Mouse (Mus musculus): ENCODE data around the gene Cops4. TPM values are rescaled to one million over a fixed set of nuclear protein-coding genes. Genes with fewer than 3 reads are reported as not detected.

Gene Cops4
- total RNA-seq, 2 experiments from 2014 or later, result 87.1 to 102 TPM

DNA sequence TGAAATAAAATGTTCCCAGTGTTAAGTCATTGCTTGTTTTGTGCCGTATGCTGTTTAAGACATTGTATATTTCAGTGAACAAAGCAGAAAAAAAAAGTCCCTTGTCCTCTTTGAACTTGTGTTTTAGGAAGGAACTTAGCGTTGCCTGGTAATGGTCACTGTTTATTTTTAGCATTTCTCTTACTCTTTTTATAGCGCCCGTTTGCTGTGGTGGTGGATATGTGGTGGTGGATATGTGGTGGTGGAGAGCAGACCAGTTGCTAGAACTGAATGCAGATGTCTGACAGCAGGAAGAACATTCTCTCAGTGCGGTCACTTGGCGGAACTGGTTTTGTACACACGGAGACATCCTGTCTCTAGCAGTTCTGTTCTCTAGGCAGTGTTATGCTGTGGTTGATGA, 8.1 kb downstream of the Cops4 start:
- DNase-seq, result no peak
- intact Hi-C loops (cut with DNase I), result no loop called here

DNA sequence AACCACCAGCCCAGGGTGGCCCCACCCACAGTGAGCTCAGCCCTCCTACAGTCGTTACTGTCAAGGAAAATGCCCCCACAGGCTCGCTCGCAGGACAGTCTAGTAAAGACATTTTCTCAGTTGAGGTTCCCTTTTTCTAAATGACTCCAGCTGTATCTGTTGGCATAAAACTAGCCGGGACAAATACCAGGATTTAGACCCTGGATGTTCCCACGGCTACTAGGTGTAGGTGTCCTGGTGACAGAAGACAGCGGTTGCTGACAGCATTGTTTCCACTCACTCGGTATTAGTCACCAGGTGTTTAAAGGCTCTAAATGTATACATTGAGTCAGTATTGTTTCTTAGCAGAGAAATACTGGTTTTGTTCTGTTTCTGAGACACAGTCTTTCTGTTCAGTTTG, 17.7 kb downstream of the Cops4 start:
- intact Hi-C loops (cut with DNase I), result no loop called here
- DNase-seq, result no peak

GRCm38 (mm10) chr5:100536638-100537037, 18.5 kb downstream of the Cops4 start:
- intact Hi-C loops (cut with DNase I), result no loop called here
- no peak for DNase-seq

DNA sequence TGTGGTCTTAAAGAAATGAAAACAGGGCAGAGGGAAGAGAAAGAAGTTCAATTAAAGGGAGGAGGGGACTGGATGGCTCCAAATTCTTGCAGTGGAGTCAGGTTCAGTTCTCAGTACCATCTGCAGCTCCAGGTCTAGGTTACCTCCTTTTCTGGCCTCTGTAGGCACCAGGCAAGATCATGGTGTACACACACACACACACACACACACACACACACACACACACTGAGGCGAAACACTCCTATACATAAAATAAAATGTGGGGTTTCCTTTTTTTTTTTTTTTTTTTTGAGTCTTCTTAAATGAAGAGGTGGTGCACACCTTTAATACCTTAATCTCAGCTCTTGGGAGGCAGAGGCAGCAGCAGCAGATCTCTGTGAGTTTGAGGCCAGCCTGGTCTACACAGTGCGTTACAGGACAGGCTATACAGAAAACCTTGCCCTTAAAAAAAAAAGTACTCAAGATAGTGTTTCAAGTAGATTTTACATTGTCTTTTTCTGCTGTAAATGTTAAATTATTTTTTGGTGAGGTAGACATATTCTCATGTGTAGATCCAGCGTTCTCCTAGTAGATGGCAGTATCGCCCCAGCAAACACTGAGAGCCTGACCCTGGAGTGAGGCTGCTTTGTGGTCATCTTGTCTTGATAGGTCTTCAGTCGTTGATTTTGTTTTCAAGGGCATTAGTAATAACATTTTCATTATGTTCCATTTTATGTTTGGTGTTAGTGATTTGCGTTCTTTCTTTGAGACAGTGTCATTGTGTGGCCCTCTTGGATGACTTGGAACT, 28.4 kb downstream of the Cops4 start:
- intact Hi-C loops (cut with DNase I), result loop anchor here (5.0 to 10.0 kb wide), 2 partner anchors 121 to 228 kb away; no protein-coding TSS in a partner anchor
- no peak for DNase-seq

DNA sequence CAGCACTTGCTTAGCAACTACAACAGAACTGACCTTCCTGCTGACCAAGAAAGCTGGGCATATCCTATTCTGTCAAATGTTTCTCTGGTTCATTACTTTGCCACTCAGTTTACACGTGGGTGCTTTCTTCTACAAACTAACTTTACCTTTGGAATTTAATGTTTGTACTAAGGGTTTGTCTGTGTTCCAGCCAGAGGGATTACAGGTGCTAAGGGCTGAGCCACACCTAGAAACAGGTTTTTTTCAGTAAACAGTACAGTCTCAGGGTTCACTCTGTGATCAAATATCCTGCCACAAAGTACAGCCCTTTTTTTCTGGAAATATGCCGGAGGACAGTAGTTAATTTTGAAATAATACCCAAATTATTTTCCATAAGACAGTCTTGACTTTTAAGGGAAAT, 30.1 kb downstream of the Cops4 start:
- no peak for DNase-seq
- intact Hi-C loops (cut with DNase I), result loop anchor here (5.0 to 10.0 kb wide), 2 partner anchors 119 to 227 kb away; no protein-coding TSS in a partner anchor

DNA sequence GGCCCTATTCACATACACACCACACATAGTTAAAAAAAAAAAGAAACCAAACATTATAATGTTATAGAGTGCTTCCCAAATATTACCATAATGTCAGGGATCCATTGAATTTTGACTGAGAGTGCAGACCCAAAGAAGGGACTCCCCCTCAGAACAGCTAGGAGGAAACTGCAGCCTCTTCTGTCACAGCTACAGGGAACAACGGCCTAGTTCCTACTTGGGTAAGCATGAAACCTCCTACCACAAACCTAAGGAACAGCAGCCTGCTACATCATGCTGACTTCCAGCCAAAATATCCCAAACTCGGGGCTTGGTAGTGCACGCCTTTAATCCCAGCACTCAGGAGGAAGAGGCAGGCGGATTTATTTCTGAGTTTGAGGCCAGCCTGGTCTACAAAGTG, 31.2 kb downstream of the Cops4 start:
- intact Hi-C loops (cut with DNase I), result loop anchor here (5.0 to 10.0 kb wide), 2 partner anchors 118 to 225 kb away; no protein-coding TSS in a partner anchor
- DNase-seq, result no peak

GRCm38 (mm10) chr5:100550151-100550550, 32.0 kb downstream of the Cops4 start:
- intact Hi-C loops (cut with DNase I), result no loop called here
- DNase-seq, result no peak

GRCm38 (mm10) chr5:100551952-100552351, 33.8 kb downstream of the Cops4 start:
- no peak for DNase-seq
- intact Hi-C loops (cut with DNase I), result no loop called here

- DNase-seq, result no peak
- intact Hi-C loops (cut with DNase I), result no loop called here
Measured at GRCm38 (mm10) chr5:100553426-100553825, 35.3 kb downstream of the Cops4 start.

DNA sequence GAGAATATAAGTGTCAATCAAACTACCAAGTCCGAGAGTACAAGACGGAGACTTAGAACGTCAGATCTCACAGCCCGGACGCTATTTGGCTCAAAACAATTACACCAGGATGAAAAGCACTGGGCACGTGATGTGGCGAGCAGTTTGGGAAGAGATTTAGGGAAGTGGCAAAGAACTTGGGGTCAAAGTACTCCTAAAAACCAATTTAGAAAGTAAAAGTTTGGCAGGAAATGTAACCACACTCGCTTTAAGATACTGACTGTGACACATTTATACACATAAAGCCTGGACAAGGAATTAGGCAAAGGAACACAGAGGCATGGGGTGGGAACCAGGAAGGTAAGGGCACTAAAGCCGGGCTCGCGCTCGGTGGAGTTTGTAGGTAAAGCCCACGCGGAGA, 38.9 kb downstream of the Cops4 start:
- intact Hi-C loops (cut with DNase I), result no loop called here
- DNase-seq, result no peak

GRCm38 (mm10) chr5:100557537-100557936, 39.4 kb downstream of the Cops4 start:
- DNase-seq, result no peak
- intact Hi-C loops (cut with DNase I), result no loop called here

GRCm38 (mm10) chr5:100558783-100559182, 40.7 kb downstream of the Cops4 start:
- no peak for DNase-seq
- intact Hi-C loops (cut with DNase I), result no loop called here

DNA sequence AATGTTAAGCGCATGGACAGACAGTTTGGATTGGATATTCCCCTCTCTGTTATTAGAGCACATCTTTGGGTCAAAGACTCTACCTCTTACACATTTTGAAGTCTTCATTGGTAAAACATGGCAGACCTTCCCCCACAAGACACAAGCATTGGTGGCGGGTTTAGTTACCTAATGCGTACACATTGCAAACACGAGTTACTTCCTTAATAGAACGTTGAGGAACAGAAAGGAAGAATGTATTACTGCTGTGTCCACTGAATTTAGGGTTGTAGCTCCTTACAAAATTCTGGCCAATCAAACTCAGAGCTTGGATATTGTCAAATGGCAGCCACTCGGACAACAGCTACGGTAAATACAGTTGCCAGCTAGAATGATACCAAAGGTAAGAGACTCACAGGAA, 41.2 kb downstream of the Cops4 start:
- DNase-seq, result no peak
- intact Hi-C loops (cut with DNase I), result no loop called here

GRCm38 (mm10) chr5:100562702-100563101, 44.6 kb downstream of the Cops4 start:
- intact Hi-C loops (cut with DNase I), result no loop called here
- DNase-seq, result no peak

- intact Hi-C loops (cut with DNase I), result no loop called here
Measured at GRCm38 (mm10) chr5:100566798-100567197, 48.7 kb downstream of the Cops4 start.

DNA sequence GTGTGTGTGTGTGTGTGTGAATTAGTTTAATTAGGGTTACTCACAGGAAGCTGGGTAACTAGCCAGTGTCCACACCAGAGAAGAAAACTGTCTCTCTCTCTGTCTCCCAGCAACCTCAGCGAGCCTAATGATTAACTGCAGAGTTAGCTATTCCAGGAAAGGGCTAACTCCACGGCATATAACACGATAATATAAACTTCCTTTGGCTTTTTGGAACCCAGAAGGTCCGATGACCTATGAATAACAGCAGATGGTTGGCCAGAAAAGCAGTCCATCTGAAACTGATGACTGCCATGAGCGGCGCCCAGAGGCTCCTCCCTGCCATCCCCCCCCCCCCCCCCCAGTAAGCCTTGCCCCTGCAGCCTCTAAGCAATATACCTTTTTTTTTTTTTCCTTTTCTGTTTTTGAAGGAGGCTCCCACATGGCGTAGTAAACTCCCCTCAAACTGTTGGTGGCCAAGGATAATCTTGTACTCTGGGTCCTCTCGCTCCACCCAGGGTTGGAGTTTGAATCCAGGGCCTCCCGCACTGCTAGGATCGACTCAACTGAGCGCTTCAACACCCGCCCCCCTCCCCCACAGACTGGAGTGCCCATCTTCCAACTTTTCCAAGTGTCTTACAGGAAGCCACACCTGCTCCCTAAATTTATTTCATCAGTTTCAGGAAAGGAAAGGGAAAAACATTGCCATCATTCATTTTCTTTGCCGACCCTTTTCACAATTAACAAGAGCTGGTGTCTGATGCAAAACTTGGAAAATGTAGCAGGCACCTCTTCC, 49.3 kb downstream of the Cops4 start:
- no peak for DNase-seq
- intact Hi-C loops (cut with DNase I), result no loop called here

More at GRCm38 (mm10) chr5:100566798-100567197, 48.7 kb downstream of the Cops4 start:
- DNase-seq, result no peak

- intact Hi-C loops (cut with DNase I), result no loop called here
Measured at GRCm38 (mm10) chr5:100568177-100568576, 50.1 kb downstream of the Cops4 start.

DNA sequence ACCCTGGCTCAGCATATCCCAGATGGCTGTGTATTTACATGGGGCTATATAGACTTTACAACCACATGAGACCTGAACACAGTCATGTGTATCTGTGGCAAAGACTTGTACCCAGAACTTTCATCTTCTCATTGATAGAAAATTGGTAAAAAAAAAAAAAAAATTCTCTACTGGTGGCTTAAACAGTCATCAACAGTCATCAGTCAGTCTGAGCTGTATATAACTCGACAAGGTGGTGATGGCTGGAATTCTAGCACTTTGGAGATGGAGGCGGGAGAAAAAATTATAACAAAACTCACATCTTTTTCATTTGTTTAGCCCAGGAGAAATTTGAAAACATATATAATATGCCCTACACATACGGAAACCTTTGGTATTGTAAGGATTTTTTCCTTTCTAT, 50.7 kb downstream of the Cops4 start:
- no peak for DNase-seq
- intact Hi-C loops (cut with DNase I), result no loop called here

More at GRCm38 (mm10) chr5:100568177-100568576, 50.1 kb downstream of the Cops4 start:
- DNase-seq, result no peak

DNA sequence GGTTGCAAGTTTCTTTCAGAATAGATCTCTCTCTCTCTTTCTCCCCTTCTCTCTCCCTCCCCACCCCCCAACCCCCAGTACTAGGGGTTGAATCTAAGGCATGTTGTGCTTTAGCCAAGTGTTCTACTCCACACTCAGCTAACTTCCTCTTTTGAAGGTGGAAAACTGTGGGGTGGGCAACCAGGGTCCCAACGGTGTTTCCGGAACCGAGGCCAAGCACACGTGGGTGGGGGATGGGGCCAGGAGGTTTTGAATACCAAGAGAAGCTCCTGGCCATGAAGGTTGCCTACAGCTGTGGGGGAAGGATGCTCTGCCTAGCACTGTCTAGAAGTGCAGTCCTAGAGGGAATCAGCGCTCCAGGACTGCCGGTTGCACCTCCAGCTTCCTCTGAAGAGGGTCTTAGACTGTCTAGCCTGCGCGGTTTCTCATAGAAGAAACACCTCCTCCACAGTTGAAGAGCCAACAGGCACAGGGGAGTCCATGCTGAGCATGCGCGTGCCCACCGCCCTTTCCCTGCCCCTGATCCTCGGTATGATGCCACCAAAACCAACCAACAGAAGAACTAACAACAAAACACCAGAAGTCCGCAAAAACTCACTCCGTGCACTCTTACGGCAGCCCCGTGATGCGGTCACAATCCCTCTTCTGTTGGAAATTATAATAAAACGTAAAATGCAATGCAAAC, 51.3 kb downstream of the Cops4 start:
- intact Hi-C loops (cut with DNase I), result no loop called here
- DNase-seq, result no peak

- no peak for DNase-seq
- intact Hi-C loops (cut with DNase I), result no loop called here
Measured at GRCm38 (mm10) chr5:100569997-100570595, 52.0 kb downstream of the Cops4 start.

DNA sequence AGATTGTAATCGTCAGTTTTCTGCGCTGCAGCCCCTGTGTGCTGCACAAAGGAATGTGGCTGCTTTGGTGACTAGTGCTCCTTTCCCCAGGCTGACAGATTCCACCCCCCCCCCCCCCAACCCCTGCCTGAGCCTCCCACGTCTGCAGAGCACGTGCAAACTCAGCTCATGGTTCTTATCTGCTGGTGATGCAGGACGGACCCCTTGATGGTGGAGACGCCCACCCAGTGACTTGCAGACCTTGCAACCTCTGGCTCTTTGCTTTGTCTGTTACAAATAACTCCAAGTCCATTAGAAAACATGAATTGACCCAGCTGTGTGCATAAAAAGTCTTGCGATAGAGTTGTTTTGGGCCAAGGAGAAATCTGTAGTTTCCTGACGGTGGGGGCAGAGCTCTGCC, 52.6 kb downstream of the Cops4 start:
- intact Hi-C loops (cut with DNase I), result no loop called here
- no peak for DNase-seq

Data from gastrocnemius, postnatal 36 days (tissue).